Mouse (Mus musculus) forebrain, embryonic 13.5 days (tissue): Measurements from ENCODE around the gene Jund. TPM values are rescaled to one million over a fixed set of nuclear protein-coding genes. Genes with fewer than 3 reads are reported as not detected.

ENCODE experiments used
- ATAC-seq: fragments of 200-750 bp; cut with Nextera tagmentation; 2 replicates; pipeline ENCODE4 v1.8.0; 2017
- H3K27ac ChIP-seq: fragments of 300-500 bp; sonication (generic); 2 replicates; pipeline ENCODE4 v1.5.1; 2015; ENCODE audit warnings: inconsistent platforms, mild to moderate bottlenecking, moderate library complexity
- H3K27me3 ChIP-seq: fragments of 300-500 bp; sonication (generic); 2 replicates; pipeline ENCODE4 v1.6.1; 2015; ENCODE audit warnings: mild to moderate bottlenecking, inconsistent platforms
- H3K36me3 ChIP-seq: fragments of 300-500 bp; sonication (generic); 2 replicates; pipeline ENCODE4 v1.6.1; 2015; ENCODE audit warnings: mild to moderate bottlenecking, inconsistent platforms; ENCODE audit not compliant: poor library complexity, severe bottlenecking
- H3K4me1 ChIP-seq: fragments of 300-500 bp; sonication (generic); 2 replicates; pipeline ENCODE4 v1.6.1; 2015; ENCODE audit warnings: inconsistent platforms
- H3K4me2 ChIP-seq: fragments of 300-500 bp; sonication (generic); 2 replicates; pipeline ENCODE4 v1.6.1; 2015; ENCODE audit warnings: inconsistent platforms, mild to moderate bottlenecking, moderate library complexity
- H3K4me3 ChIP-seq: fragments of 300-500 bp; sonication (generic); 2 replicates; pipeline ENCODE4 v1.5.1; 2015; ENCODE audit warnings: mild to moderate bottlenecking, inconsistent platforms
- H3K9ac ChIP-seq: fragments of 300-500 bp; sonication (generic); 2 replicates; pipeline ENCODE4 v1.6.1; 2015; ENCODE audit warnings: mild to moderate bottlenecking, inconsistent platforms
- H3K9me3 ChIP-seq: fragments of 300-500 bp; sonication (generic); replicated peaks from 2 replicates; pipeline ENCODE4 v1.6.1; 2016; ENCODE audit warnings: inconsistent platforms
- WGBS: fragments of 180-500 bp; shearing (Covaris S2); methylation state at CpG from one replicate; pipeline ENCODE4 v1.1.7; 2015; 5-methylcytosine and 5-hydroxymethylcytosine counted together
- polyA plus RNA-seq: library from polyadenylated mRNA; unstranded; fragments of >200 nt; fragmentation: Nextera tagmentation; extraction: Ambion mirVana; gene quantifications from 2 replicates; pipeline ENCODE4 v1.2.1, GENCODE M21; 2015

Jund gene
- polyA plus RNA-seq, 1 experiment from 2014 or later, result 68.8 TPM

DNA sequence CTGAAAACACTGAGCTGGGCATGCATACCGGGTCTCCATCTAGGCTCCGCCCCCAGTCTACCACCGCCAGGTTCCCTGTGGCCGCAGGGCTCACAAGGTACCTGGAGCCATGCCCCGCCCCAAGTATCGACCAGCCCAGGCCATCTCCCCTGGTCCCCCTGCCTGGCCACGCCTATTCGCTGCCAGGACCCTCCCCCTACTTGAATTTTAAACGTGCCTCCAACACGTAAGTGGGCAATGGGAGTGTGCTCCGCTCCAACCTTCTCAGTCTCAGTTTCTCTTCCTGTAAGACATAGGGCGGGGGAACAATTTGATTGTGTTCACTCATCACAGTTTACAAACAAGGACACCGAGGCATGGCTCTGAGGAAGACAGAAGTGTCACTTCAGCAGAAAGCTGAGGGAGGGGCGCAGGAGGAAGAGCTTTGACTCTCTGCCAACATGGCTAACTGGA lies 38.5 kb upstream of the Jund start, which contains the start of gene Pgpep1:
Gene Pgpep1 (minus strand): TSS at position 116 of the 453 bp plus-strand sequence.
- ATAC-seq, result peak; percentile 58
- peak within 1 kb of the TSS; percentile 88 for H3K9ac ChIP-seq
- H3K4me1 ChIP-seq, result peaks cover 49% of the 10 kb centered on the region
- H3K27me3 ChIP-seq, result no peaks in the 10 kb centered on the region
- peaks cover 4% of the 10 kb centered on the region for H3K36me3 ChIP-seq
- no peaks in the 10 kb centered on the region for H3K9me3 ChIP-seq
- WGBS, result 3% methylated on average over 14 of the region's 14 CpGs
- H3K4me2 ChIP-seq, result peak within 1 kb of the TSS; percentile 87
- H3K27ac ChIP-seq, result peak within 1 kb of the TSS; percentile 45
- peak within 1 kb of the TSS; percentile 76 for H3K4me3 ChIP-seq

DNA sequence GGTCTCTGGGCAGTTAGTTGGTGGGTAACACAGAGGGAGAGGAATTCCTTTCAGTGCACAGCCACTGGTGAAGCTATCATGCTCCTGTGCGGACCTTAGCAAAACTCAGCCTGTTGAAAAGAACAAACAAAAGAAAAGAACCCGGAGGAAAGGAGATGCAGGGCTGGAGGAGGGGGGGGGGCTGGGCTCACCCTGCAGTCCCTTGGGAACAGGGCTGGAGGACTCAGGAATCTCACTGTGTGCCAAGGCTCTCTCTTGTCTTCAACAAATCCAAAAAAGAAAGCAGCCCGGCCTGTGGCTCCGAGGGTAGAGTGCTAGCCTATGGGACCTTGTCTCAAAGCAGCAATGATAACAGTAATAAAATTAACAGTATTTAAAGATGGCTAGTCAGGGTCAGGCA lies 35.1 kb upstream of the Jund start:
- no peaks in the 10 kb centered on the region for H3K9me3 ChIP-seq
- H3K4me1 ChIP-seq, result peaks cover 15% of the 10 kb centered on the region
- no peak overlapping the region for H3K4me3 ChIP-seq
- H3K36me3 ChIP-seq, result no peaks in the 10 kb centered on the region
- H3K9ac ChIP-seq, result no peak overlapping the region
- 42% methylated on average over 4 of the region's 4 CpGs for WGBS
- H3K4me2 ChIP-seq, result no peak overlapping the region
- no peak for ATAC-seq
- H3K27me3 ChIP-seq, result no peaks in the 10 kb centered on the region
- H3K27ac ChIP-seq, result no peak overlapping the region

- 77% methylated on average over 3 of the region's 3 CpGs for WGBS
- H3K27me3 ChIP-seq, result no peaks in the 10 kb centered on the region
- no peaks in the 10 kb centered on the region for H3K36me3 ChIP-seq
- H3K9ac ChIP-seq, result no peak overlapping the region
- no peaks in the 10 kb centered on the region for H3K9me3 ChIP-seq
- ATAC-seq, result no peak
- H3K27ac ChIP-seq, result no peak overlapping the region
- peaks cover 10% of the 10 kb centered on the region for H3K4me1 ChIP-seq
- H3K4me2 ChIP-seq, result no peak overlapping the region
- no peak overlapping the region for H3K4me3 ChIP-seq
Measured at GRCm38 (mm10) chr8:70664631-70665030, 34.1 kb upstream of the Jund start.

DNA sequence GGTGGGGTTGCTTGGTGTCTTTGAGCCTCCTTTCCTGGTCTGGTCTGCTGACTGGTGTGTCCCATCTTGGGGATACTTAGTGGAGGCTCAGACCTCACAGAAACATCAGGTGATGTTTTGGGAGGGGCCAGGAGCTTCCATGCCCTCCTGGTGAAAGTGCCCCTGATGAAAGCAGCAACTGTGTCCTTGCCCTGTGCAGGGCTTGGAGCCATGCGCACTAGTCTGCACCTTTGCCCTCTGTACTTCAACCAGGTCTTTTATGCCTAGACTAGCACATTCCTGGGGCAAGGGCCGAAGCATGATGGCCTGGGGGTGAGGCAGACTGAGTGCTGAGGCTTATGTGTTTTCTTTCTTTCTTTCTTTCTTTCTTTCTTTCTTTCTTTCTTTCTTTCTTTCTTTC lies 33.1 kb upstream of the Jund start:
- 88% methylated on average over 2 of the region's 2 CpGs for WGBS
- ATAC-seq, result no peak
- Histone ChIP-seq H3K36me3 (no peaks in the 10 kb centered on the region), H3K4me1 (peaks cover under 1% of the 10 kb centered on the region; the same call in 1 of the 2 replicates), H3K9me3 (no peaks in the 10 kb centered on the region), H3K27ac (no peak overlapping the region), H3K4me2 (no peak overlapping the region), H3K4me3 (no peak overlapping the region), H3K9ac (no peak overlapping the region), H3K27me3 (no peaks in the 10 kb centered on the region)

DNA sequence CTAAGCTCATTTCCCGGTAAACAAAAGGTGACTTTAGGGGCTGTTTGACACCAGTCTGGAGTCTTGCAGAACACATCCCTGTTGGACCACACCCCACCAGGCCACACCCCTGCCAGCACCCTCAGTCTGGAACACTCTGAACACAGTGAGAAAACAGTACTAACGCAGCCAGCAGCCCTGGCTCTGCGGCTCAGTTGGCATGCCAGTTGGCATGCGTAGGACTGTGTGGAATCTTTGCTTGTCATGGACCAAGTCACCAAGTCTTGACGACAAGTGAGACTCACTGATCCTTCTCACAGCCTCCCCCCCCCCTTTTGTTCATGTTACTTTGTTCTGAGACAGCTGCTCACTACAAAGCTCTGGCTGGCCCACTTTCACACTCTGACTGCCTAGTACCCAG lies 31.7 kb upstream of the Jund start:
- ATAC-seq, result peak; percentile 32; the same call in 1 of the 2 replicates

DNA sequence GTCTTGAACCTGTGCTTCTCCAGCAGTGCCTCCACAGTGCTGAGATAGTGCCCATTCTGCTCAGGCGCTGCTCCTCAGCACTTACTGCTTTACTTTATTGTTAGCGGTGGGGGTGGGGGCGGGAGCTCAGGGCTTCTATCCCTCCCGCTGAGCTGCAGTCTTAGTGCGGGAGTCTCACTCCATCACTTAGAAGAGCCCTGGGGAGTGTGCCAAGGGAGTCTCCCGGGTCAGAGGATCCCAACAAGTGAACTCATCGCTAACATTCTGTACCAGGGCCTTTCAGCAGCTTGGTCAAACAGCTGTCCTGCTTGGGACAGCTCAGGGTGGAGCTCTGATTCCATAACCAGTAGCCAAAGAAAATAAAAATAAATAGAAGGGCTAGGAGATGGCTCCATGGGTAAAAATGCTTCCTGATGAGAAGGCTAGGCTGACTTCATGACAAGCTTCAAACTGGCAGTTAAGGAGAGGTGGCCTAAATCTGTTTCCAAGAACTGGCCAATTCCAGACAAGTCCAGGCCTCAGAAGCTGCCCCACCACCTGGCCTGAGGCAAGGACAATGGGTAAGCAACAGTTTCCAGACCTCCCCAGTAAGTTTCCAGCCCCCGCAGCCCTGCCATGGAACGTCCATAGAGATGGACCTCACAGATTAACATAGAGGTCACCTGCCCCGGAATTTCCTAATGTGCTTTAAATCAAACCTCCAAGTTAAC lies 27.0 kb upstream of the Jund start:
- no peaks in the 10 kb centered on the region for H3K27me3 ChIP-seq
- peaks cover 20% of the 10 kb centered on the region for H3K4me1 ChIP-seq
- no peaks in the 10 kb centered on the region for H3K9me3 ChIP-seq
- 61% methylated on average over 10 of the region's 10 CpGs for WGBS
- H3K4me2 ChIP-seq, result no peak overlapping the region
- H3K36me3 ChIP-seq, result 0 out of 2 replicates have a peak, but pooled peaks cover 8% of the 10 kb centered on the region
- H3K4me3 ChIP-seq, result no peak overlapping the region
- ATAC-seq, result no peak
- 0 out of 2 replicates have a peak overlapping the region, but pooled peaks have one; percentile 95 for H3K27ac ChIP-seq
- H3K9ac ChIP-seq, result no peak overlapping the region

More for the DNA sequence above, 31.7 kb upstream of the Jund start:
- H3K4me1 ChIP-seq, result no peaks in the 10 kb centered on the region
- no peaks in the 10 kb centered on the region for H3K36me3 ChIP-seq
- H3K9me3 ChIP-seq, result no peaks in the 10 kb centered on the region
- WGBS, result 63% methylated on average over 5 of the region's 5 CpGs
- no peak overlapping the region for H3K27ac ChIP-seq
- H3K27me3 ChIP-seq, result no peaks in the 10 kb centered on the region
- no peak overlapping the region for H3K4me3 ChIP-seq
- H3K4me2 ChIP-seq, result no peak overlapping the region
- no peak overlapping the region for H3K9ac ChIP-seq

- 37% methylated on average over 19 of the region's 19 CpGs for WGBS
- Histone ChIP-seq H3K27me3 (no peaks in the 10 kb centered on the region), H3K4me3 (peak overlapping the region; percentile 68), H3K9ac (peak overlapping the region; percentile 63), H3K9me3 (no peaks in the 10 kb centered on the region), H3K4me1 (peaks cover 20% of the 10 kb centered on the region), H3K4me2 (peak overlapping the region; percentile 57), H3K27ac (peak overlapping the region; percentile 95), H3K36me3 (peaks cover 8% of the 10 kb centered on the region; the same call in 1 of the 2 replicates)
- no peak; the same call in 1 of the 2 replicates for ATAC-seq
Measured at GRCm38 (mm10) chr8:70672325-70673078, 26.2 kb upstream of the Jund start.

- H3K4me3 ChIP-seq, result peak within 1 kb of the TSS; percentile 68
- H3K9ac ChIP-seq, result peak within 1 kb of the TSS; percentile 78
- no peaks in the 10 kb centered on the region for H3K27me3 ChIP-seq
- H3K27ac ChIP-seq, result peak within 1 kb of the TSS; percentile 95
- under 1% methylated on average over 60 of the region's 60 CpGs for WGBS
- ATAC-seq, result peak; percentile 98
- no peaks in the 10 kb centered on the region for H3K9me3 ChIP-seq
- H3K4me1 ChIP-seq, result peaks cover 20% of the 10 kb centered on the region
- H3K36me3 ChIP-seq, result peaks cover 16% of the 10 kb centered on the region
- H3K4me2 ChIP-seq, result peak within 1 kb of the TSS; percentile 81
Measured at GRCm38 (mm10) chr8:70673079-70673856, 25.5 kb upstream of the Jund start, which contains the start of gene Lsm4. Lsm4 (plus strand) TSS chr8:70673248.

DNA sequence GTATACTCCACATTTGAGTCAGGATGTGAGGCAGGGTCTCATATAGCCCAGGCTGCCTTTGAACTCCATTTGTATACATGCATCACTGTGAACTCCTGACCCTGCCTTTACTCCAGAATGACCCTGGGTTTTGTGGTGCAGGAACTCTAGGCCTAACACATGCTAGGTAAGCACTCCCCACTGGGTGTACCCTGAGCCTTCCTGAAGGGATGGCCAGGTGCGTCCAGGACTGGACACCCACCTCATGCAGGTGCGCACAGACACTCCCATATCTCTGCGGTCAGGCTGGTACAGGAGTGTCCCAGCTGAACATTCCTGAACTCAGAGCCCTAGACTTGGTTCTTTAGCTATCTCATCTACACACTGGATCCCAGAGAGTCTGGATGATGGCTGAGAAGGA lies 24.6 kb upstream of the Jund start:
- H3K4me3 ChIP-seq, result peak overlapping the region; percentile 68
- peak overlapping the region; percentile 95 for H3K27ac ChIP-seq
- ATAC-seq, result peak; percentile 0; the same call in 1 of the 2 replicates
- H3K27me3 ChIP-seq, result no peaks in the 10 kb centered on the region
- H3K4me2 ChIP-seq, result peak overlapping the region; percentile 81
- H3K4me1 ChIP-seq, result peaks cover 20% of the 10 kb centered on the region
- H3K36me3 ChIP-seq, result peaks cover 24% of the 10 kb centered on the region
- H3K9me3 ChIP-seq, result no peaks in the 10 kb centered on the region
- 88% methylated on average over 3 of the region's 3 CpGs for WGBS
- H3K9ac ChIP-seq, result peak overlapping the region; percentile 78

DNA sequence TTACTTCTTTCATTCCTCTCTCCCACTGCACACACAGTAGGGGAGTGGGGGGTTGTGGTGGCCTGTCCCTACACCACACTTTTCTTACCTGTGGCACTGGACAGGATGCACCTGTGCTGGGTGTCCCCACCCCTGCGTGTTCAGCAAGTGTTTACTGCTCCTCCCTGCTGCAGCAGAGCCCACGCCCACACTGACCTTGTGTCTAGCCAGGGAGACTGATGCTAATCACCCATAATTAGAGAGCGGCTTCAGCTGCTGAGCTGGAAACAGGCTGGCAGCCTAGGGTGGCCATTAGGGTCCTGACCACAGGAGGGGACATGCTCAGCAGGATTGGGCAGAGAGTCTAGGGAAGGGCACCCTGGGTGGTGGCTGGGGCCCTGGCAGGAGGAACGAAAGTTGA lies 24.0 kb upstream of the Jund start:
- H3K9ac ChIP-seq, result peak overlapping the region; percentile 78
- no peak overlapping the region for H3K27ac ChIP-seq
- WGBS, result 85% methylated on average over 4 of the region's 4 CpGs
- peaks cover 20% of the 10 kb centered on the region for H3K4me1 ChIP-seq
- H3K4me3 ChIP-seq, result no peak overlapping the region
- no peaks in the 10 kb centered on the region for H3K9me3 ChIP-seq
- H3K27me3 ChIP-seq, result no peaks in the 10 kb centered on the region
- H3K4me2 ChIP-seq, result peak overlapping the region; percentile 81
- ATAC-seq, result no peak
- peaks cover 30% of the 10 kb centered on the region for H3K36me3 ChIP-seq

GRCm38 (mm10) chr8:70675336-70675735 lies 23.4 kb upstream of the Jund start:
- Histone ChIP-seq H3K4me3 (no peak overlapping the region), H3K4me1 (peaks cover 20% of the 10 kb centered on the region), H3K4me2 (no peak overlapping the region), H3K9me3 (no peaks in the 10 kb centered on the region), H3K36me3 (peaks cover 36% of the 10 kb centered on the region), H3K9ac (no peak overlapping the region), H3K27me3 (no peaks in the 10 kb centered on the region), H3K27ac (no peak overlapping the region)
- ATAC-seq, result no peak
- 100% methylated on average over 1 of the region's 1 CpGs for WGBS
